Mouse (Mus musculus) cortical plate, adult 2 months (tissue): ENCODE data around the gene Cstb. TPM values are rescaled to one million over a fixed set of nuclear protein-coding genes. Genes with fewer than 3 reads are reported as not detected.

ENCODE experiments used
- H3K27ac ChIP-seq: fragments of 200-500 bp; 2 replicates; pipeline ENCODE4 v1.5.1; 2012; ENCODE audit warnings: low read length, control low read depth, inconsistent platforms; ENCODE audit not compliant: insufficient read depth
- H3K4me1 ChIP-seq: fragments of 200-500 bp; 2 replicates; pipeline ENCODE4 v1.6.1; 2011; ENCODE audit warnings: low read length; ENCODE audit not compliant: control insufficient read depth, insufficient read depth
- H3K4me3 ChIP-seq: fragments of 200-500 bp; 2 replicates; pipeline ENCODE4 v1.5.1; 2011; ENCODE audit warnings: mild to moderate bottlenecking, low read length, control low read depth; ENCODE audit not compliant: insufficient read depth
- CTCF ChIP-seq: fragments of 200-500 bp; IDR thresholded peaks from 2 replicates; pipeline ENCODE4 v1.5.1; 2011; ENCODE audit warnings: mild to moderate bottlenecking, control low read depth, low read length; ENCODE audit not compliant: insufficient read depth; ENCODE audit errors: extremely low read depth
- POLR2A ChIP-seq: fragments of 200-500 bp; IDR thresholded peaks from 2 replicates; pipeline ENCODE4 v1.6.1; 2011; ENCODE audit warnings: mild to moderate bottlenecking, low read length, control low read depth; ENCODE audit not compliant: insufficient read depth; ENCODE audit errors: extremely low read depth
- polyA plus RNA-seq: library from polyadenylated mRNA; depleted of rRNA; stranded (reverse); fragments of >200 nt; gene quantifications from 2 replicates; pipeline ENCODE4 v1.2.3, GENCODE M21; 2012; rRNA removed

The Cstb gene
- polyA plus RNA-seq, 1 experiment: 78.3 TPM

GRCm38 (mm10) chr10:78464792-78465207 lies 39.3 kb downstream of the Cstb start, which contains the start of gene Pdxk:
Gene Pdxk, minus strand, starts transcription at chr10:78464975.
- H3K27ac ChIP-seq: peak within 1 kb of the TSS; percentile 84
- H3K4me1 ChIP-seq: peaks cover 5% of the 10 kb centered on the region; the same call in 1 of the 2 replicates
- TF ChIP-seq POLR2A (peak; percentile 89), CTCF (no peak)
- H3K4me3 ChIP-seq: peak within 1 kb of the TSS; percentile 87

GRCm38 (mm10) chr10:78465472-78465871 lies 40.0 kb downstream of the Cstb start:
- peak overlapping the region; percentile 8; the same call in 1 of the 2 replicates for H3K27ac ChIP-seq

GRCm38 (mm10) chr10:78466647-78467046 lies 41.2 kb downstream of the Cstb start:
- peaks cover 7% of the 10 kb centered on the region for H3K4me1 ChIP-seq

More at GRCm38 (mm10) chr10:78465472-78465871, 40.0 kb downstream of the Cstb start:
- Histone ChIP-seq H3K4me3 (no peak overlapping the region; the same call in 1 of the 2 replicates), H3K4me1 (peaks cover 5% of the 10 kb centered on the region; the same call in 1 of the 2 replicates)
- TF ChIP-seq CTCF (no peak), POLR2A (no peak)

GRCm38 (mm10) chr10:78467761-78468310 lies 42.4 kb downstream of the Cstb start:
- H3K27ac ChIP-seq: no peak overlapping the region
- peaks cover 5% of the 10 kb centered on the region for H3K4me1 ChIP-seq
- no peak overlapping the region for H3K4me3 ChIP-seq
- no peak for TF ChIP-seq POLR2A

More at GRCm38 (mm10) chr10:78466647-78467046, 41.2 kb downstream of the Cstb start:
- H3K27ac ChIP-seq: no peak overlapping the region
- no peak overlapping the region for H3K4me3 ChIP-seq
- TF ChIP-seq CTCF (no peak), POLR2A (no peak)

- peak overlapping the region; percentile 61 for H3K27ac ChIP-seq
- TF ChIP-seq CTCF (no peak), POLR2A (no peak)
- H3K4me1 ChIP-seq: peaks cover 5% of the 10 kb centered on the region
- H3K4me3 ChIP-seq: no peak overlapping the region
These were observed 45.3 kb downstream of the Cstb start for GRCm38 (mm10) chr10:78470582-78471313.

GRCm38 (mm10) chr10:78472046-78472445 lies 46.6 kb downstream of the Cstb start:
- Histone ChIP-seq H3K27ac (no peak overlapping the region), H3K4me1 (peaks cover 5% of the 10 kb centered on the region), H3K4me3 (no peak overlapping the region)
- TF ChIP-seq POLR2A: no peak
- TF ChIP-seq CTCF: no peak

GRCm38 (mm10) chr10:78473434-78473833 lies 48.0 kb downstream of the Cstb start:
- Histone ChIP-seq H3K4me1 (peaks cover 5% of the 10 kb centered on the region), H3K4me3 (no peak overlapping the region), H3K27ac (no peak overlapping the region)
- TF ChIP-seq CTCF (no peak), POLR2A (no peak)

GRCm38 (mm10) chr10:78474759-78475158 lies 49.3 kb downstream of the Cstb start:
- H3K27ac ChIP-seq: no peak overlapping the region
- TF ChIP-seq POLR2A: no peak

GRCm38 (mm10) chr10:78476821-78477220 lies 51.4 kb downstream of the Cstb start:
- H3K27ac ChIP-seq: no peak overlapping the region
- TF ChIP-seq POLR2A (no peak), CTCF (no peak)
- no peak overlapping the region for H3K4me3 ChIP-seq
- H3K4me1 ChIP-seq: peaks cover 2% of the 10 kb centered on the region

More at GRCm38 (mm10) chr10:78474759-78475158, 49.3 kb downstream of the Cstb start:
- Histone ChIP-seq H3K4me1 (peaks cover 5% of the 10 kb centered on the region), H3K4me3 (no peak overlapping the region)

Other genes starting within 250 kb of the Cstb start
- gene Pwp2, start 240.5 kb upstream of the Cstb start, polyA plus RNA-seq: 18.2 and 19.6 TPM in 2 replicates
- gene Trappc10, start 181.0 kb upstream of the Cstb start, polyA plus RNA-seq: 61.6 and 62.8 TPM in 2 replicates
- gene Agpat3, start 73.2 kb upstream of the Cstb start, polyA plus RNA-seq: 241 and 251 TPM in 2 replicates
- 519 and 613 TPM in 2 replicates for gene Rrp1, start 12.6 kb upstream of the Cstb start, polyA plus RNA-seq
- gene Pdxk, start 39.3 kb downstream of the Cstb start, polyA plus RNA-seq: 76.7 and 77.7 TPM in 2 replicates
- not detected in 2 replicates for gene Olfr1358, start 91.8 kb downstream of the Cstb start, polyA plus RNA-seq
- gene Ilvbl, start 148.7 kb downstream of the Cstb start, polyA plus RNA-seq: 41.1 and 41.2 TPM in 2 replicates
- 8.9 and 9.3 TPM in 2 replicates for gene Syde1, start 166.3 kb downstream of the Cstb start, polyA plus RNA-seq
- not detected in 2 replicates for gene Olfr1357, start 192.4 kb downstream of the Cstb start, polyA plus RNA-seq